Mouse (Mus musculus) embryonic fibroblast, embryonic 13.5 days (primary cell): Measurements from ENCODE around the gene Plpp7.

ENCODE experiments used
- CTCF ChIP-seq: IDR thresholded peaks from 2 replicates; pipeline ENCODE4 v1.5.1; 2011; ENCODE audit warnings: mild to moderate bottlenecking, control low read depth, low read length, moderate library complexity, borderline replicate concordance; ENCODE audit not compliant: insufficient read depth
- POLR2A ChIP-seq: IDR thresholded peaks from 2 replicates; pipeline ENCODE4 v1.6.1; 2011; ENCODE audit warnings: low read depth, mild to moderate bottlenecking, control low read depth, low read length, moderate library complexity

DNA sequence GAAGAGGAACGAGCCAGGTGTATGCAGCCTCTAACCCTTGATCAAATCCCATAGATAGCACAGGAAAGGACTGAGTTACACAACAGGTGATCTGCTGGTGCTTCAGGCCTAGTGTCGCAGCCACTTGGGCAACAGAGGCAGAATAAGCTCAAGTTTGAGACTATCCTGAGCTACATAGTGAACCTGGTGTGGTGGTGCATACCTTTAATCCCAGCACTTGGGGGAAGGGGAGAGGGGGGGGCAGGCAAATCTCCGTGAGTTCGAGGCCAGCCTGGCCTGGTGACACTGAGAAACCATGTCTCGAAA lies 33.2 kb downstream of the Plpp7 start:
- TF ChIP-seq CTCF, result no peak
- TF ChIP-seq POLR2A, result no peak
